Comparison of ENCODE assay signal across 8 mouse cellular contexts in the genomic region with DNA sequence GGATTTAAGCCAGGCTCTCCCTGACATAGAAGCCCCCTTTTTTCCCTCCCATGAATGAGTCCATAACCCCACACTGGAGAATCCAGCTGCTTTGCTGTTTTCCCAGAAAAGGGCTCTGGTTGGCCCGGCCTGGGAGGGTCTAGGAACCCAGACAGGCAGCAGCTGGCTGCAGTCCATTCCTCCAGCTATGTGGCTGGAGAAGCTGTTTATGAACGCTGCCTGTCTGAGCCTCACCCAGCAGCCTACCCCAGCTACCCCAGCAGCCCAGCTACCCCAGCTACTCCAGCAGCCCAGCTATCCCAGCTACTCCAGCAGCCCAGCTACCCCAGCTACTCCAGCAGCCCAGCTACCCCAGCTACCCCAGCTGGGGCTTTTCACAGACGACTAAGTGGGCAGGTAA. TPM values are rescaled to one million over a fixed set of nuclear protein-coding genes. Genes with fewer than 3 reads are reported as not detected.
DNase-seq lines count a peak whose midpoint lies in the region; ATAC-seq and TF ChIP-seq lines count a peak whose summit lies in the region.

A gene (plus strand): TSS at position 171 of the 400 bp plus-strand sequence.

- H3K4me1 ChIP-seq in spleen, adult 2 months (ENCODE audit: control insufficient read depth, insufficient read depth, insufficient read length), result peaks cover 54% of the 10 kb centered on the region; the same call in 1 of the 2 replicates
- H3K4me1 ChIP-seq in embryonic facial prominence, embryonic 14.5 days (ENCODE audit: control insufficient read depth, insufficient read depth, low read length), result peaks cover 41% of the 10 kb centered on the region
- peaks cover 38% of the 10 kb centered on the region for H3K4me1 ChIP-seq in heart, embryonic 12.5 days (replicated peaks)
- peaks cover 82% of the 10 kb centered on the region for H3K4me1 ChIP-seq in megakaryocyte, embryonic 14.5 days

- peak within 1 kb of the TSS; percentile 41 for H3K9ac ChIP-seq in embryonic facial prominence, embryonic 14.5 days (ENCODE audit: low read depth, low read length)
- no peak within 1 kb of the TSS; the same call in 1 of the 2 replicates for H3K9ac ChIP-seq in heart, embryonic 12.5 days

- DNase-seq in spleen, adult 2 months (ENCODE audit: low read depth in 1 of 2, low spot score in 2 of 2), result no peak
- no peak for DNase-seq in spleen, postnatal 36 days (ENCODE audit: low spot score in 2 of 2)
- peak; percentile 81 for DNase-seq in embryonic facial prominence, embryonic 14.5 days (ENCODE audit: low spot score)
- no peak for DNase-seq in layer of hippocampus, postnatal 10 days (ENCODE audit: low spot score in 2 of 2)
- peak; percentile 36 for DNase-seq in thymus, postnatal 25 days
- no peak for DNase-seq in spleen, adult 12 weeks (ENCODE audit: low spot score)

- no peaks in the 10 kb centered on the region for H3K36me3 ChIP-seq in spleen, adult 2 months (ENCODE audit: control insufficient read depth, insufficient read depth, low read length)
- no peaks in the 10 kb centered on the region for H3K36me3 ChIP-seq in embryonic facial prominence, embryonic 14.5 days (ENCODE audit: control insufficient read depth, insufficient read depth, low read length)
- no peaks in the 10 kb centered on the region for H3K36me3 ChIP-seq in heart, embryonic 12.5 days
- H3K36me3 ChIP-seq in megakaryocyte, embryonic 14.5 days (replicated peaks; ENCODE audit: low read length), result no peaks in the 10 kb centered on the region

- H3K27ac ChIP-seq in spleen, adult 2 months (ENCODE audit: insufficient read depth, low read length), result peak within 1 kb of the TSS; percentile 97
- peak within 1 kb of the TSS; percentile 88 for H3K27ac ChIP-seq in embryonic facial prominence, embryonic 14.5 days (replicated peaks; ENCODE audit: low read depth, low read length)
- H3K27ac ChIP-seq in heart, embryonic 12.5 days (ENCODE audit: poor library complexity, severe bottlenecking), result peak within 1 kb of the TSS; percentile 36

- 58% methylated on average over 3 of the region's 3 CpGs for WGBS in spleen, adult 2 months
- WGBS in embryonic facial prominence, embryonic 14.5 days, result 19% methylated on average over 3 of the region's 3 CpGs
- 55% methylated on average over 3 of the region's 3 CpGs for WGBS in heart, embryonic 12.5 days

- no peaks in the 10 kb centered on the region for H3K9me3 ChIP-seq in embryonic facial prominence, embryonic 14.5 days (ENCODE audit: control insufficient read depth, low read length)
- no peaks in the 10 kb centered on the region for H3K9me3 ChIP-seq in heart, embryonic 12.5 days (replicated peaks)
- H3K9me3 ChIP-seq in megakaryocyte, embryonic 14.5 days, result no peaks in the 10 kb centered on the region

- no peak for TF ChIP-seq POLR2A in spleen, adult 2 months (IDR thresholded peaks at IDR 0.05; ENCODE audit: low read depth, low read length)

- no peaks in the 10 kb centered on the region for H3K27me3 ChIP-seq in spleen, adult 2 months (ENCODE audit: control insufficient read depth, insufficient read depth, low read length)
- H3K27me3 ChIP-seq in embryonic facial prominence, embryonic 14.5 days (replicated peaks; ENCODE audit: control insufficient read depth, insufficient read depth, low read length), result no peaks in the 10 kb centered on the region
- no peaks in the 10 kb centered on the region for H3K27me3 ChIP-seq in heart, embryonic 12.5 days (replicated peaks)
- no peaks in the 10 kb centered on the region for H3K27me3 ChIP-seq in megakaryocyte, embryonic 14.5 days (replicated peaks)

- peak; percentile 70 for ATAC-seq in embryonic facial prominence, embryonic 14.5 days (ENCODE audit: low read depth)
- ATAC-seq in heart, embryonic 12.5 days (ENCODE audit: insufficient number of reproducible peaks, low FRiP score), result no peak

- TF ChIP-seq CTCF in spleen, adult 2 months (IDR thresholded peaks at IDR 0.05; ENCODE audit: extremely low read depth, insufficient read depth, insufficient read length, insufficient replicate concordance), result no peak

- H3K4me2 ChIP-seq in embryonic facial prominence, embryonic 14.5 days (ENCODE audit: low read depth, low read length), result peak within 1 kb of the TSS; percentile 27
- H3K4me2 ChIP-seq in heart, embryonic 12.5 days, result no peak within 1 kb of the TSS

- H3K4me3 ChIP-seq in spleen, adult 2 months (ENCODE audit: extremely low read depth, insufficient read depth, insufficient read length), result no peak within 1 kb of the TSS
- no peak within 1 kb of the TSS for H3K4me3 ChIP-seq in embryonic facial prominence, embryonic 14.5 days (ENCODE audit: low read depth, low read length)
- no peak within 1 kb of the TSS for H3K4me3 ChIP-seq in heart, embryonic 12.5 days
- H3K4me3 ChIP-seq in megakaryocyte, embryonic 14.5 days (replicated peaks), result no peak within 1 kb of the TSS

RNA-seq across cellular contexts. Expression of the gene that starts here (rescaled TPM):
- polyA plus RNA-seq in spleen, adult 2 months (2012; rRNA removed), result 8.7 and 9.4 TPM in 2 replicates
- polyA plus RNA-seq in embryonic facial prominence, embryonic 14.5 days (2014; fragmentation: Nextera tagmentation; extraction: Ambion mirVana), result 80.5 and 87.2 TPM in 2 replicates
- 41.6 and 43.4 TPM in 2 replicates for polyA plus RNA-seq in heart, embryonic 12.5 days (2016; fragmentation: Nextera tagmentation; extraction: Ambion mirVana)
- 100 to 1,000 TPM; 110 to 118 TPM for total RNA-seq in layer of hippocampus, postnatal 10 days (2021)
- 2.8 and 25.4 TPM in 2 replicates for polyA plus RNA-seq in megakaryocyte, embryonic 14.5 days (2012; ENCODE audit: insufficient read depth, low replicate concordance)

Comparison
In these comparisons a context has a peak if more than half of its experiments do, and no peak if none do; other contexts are left out.
1. DNase-seq: peak in embryonic facial prominence, embryonic 14.5 days (single experiment) and thymus, postnatal 25 days (single experiment); none in spleen, adult 2 months (0 of 2), spleen, postnatal 36 days (0 of 2), layer of hippocampus, postnatal 10 days (0 of 2) and spleen, adult 12 weeks (single experiment).
2. H3K27ac ChIP-seq: peak in every context shown above with its lines; median percentile 97 in spleen, adult 2 months; 88 in embryonic facial prominence, embryonic 14.5 days; 36 in heart, embryonic 12.5 days.